Mouse (Mus musculus): Measurements from ENCODE around the gene Slc17a5. TPM values are rescaled to one million over a fixed set of nuclear protein-coding genes. Genes with fewer than 3 reads are reported as not detected.

The Slc17a5 gene
- polyA plus RNA-seq, 1 experiment from 2014 or later = 22.7 TPM

GRCm38 (mm10) chr9:78557041-78557440, 30.8 kb downstream of the Slc17a5 start:
- Histone ChIP-seq H3K9ac (no peak overlapping the region), H3K36me3 (peaks cover 30% of the 10 kb centered on the region), H3K4me1 (no peaks in the 10 kb centered on the region), H3K4me3 (no peak overlapping the region), H3K4me2 (no peak overlapping the region), H3K27ac (no peak overlapping the region), H3K27me3 (no peaks in the 10 kb centered on the region), H3K9me3 (no peaks in the 10 kb centered on the region)
- ATAC-seq (ENCODE audit: insufficient number of reproducible peaks, insufficient read depth, low FRiP score, low TSS enrichment, low read depth) = no peak
- WGBS = 84% methylated on average over 1 of the region's 1 CpGs

DNA sequence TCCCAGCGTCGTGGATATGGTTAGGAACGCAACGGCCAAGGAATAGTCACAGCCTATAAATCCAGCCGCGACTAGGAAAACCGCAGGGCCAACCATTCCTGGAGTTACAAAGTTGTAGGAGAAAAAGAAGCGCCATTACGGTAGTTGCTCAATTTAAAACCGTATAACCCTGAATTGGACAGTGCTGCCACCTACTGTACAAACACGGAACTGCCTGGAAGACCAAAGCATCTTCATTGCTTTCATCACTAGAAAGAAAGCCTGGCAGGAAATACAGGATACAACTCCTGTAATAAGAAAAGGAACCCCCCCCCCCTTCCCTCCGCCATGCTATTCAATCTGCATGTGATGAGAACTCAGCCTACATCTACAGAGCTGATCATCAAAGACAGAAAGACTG, 34.9 kb downstream of the Slc17a5 start:
- peaks cover 39% of the 10 kb centered on the region for H3K36me3 ChIP-seq
- 43% methylated on average over 12 of the region's 12 CpGs for WGBS
- ATAC-seq (ENCODE audit: insufficient number of reproducible peaks, insufficient read depth, low FRiP score, low TSS enrichment, low read depth) = no peak

DNA sequence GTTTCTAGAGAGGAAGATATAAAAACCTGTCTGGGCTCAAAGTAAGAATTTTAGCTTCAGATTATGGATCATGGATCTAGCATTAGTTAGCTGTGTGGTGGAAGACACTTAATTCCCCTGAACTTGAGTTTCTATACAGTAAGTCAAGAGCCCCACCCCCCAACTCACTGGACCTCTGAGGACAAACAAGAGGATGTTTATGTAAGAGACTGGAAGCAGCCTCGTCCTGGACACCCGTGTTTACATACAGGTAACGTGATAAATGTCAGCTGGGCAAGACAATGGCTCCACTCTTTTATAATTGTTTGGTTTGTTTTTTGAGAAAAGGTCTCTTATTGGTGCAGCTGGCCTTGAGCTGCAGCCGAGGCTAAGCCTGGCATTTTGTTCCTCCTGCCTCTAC, 36.1 kb downstream of the Slc17a5 start:
- peaks cover 33% of the 10 kb centered on the region for H3K36me3 ChIP-seq
- 67% methylated on average over 4 of the region's 4 CpGs for WGBS
- no peak overlapping the region for H3K4me2 ChIP-seq
- H3K27ac ChIP-seq = no peak overlapping the region
- no peak overlapping the region for H3K9ac ChIP-seq
- no peaks in the 10 kb centered on the region for H3K27me3 ChIP-seq
- no peaks in the 10 kb centered on the region for H3K4me1 ChIP-seq
- ATAC-seq (ENCODE audit: insufficient number of reproducible peaks, insufficient read depth, low FRiP score, low TSS enrichment, low read depth) = no peak
- H3K9me3 ChIP-seq = no peaks in the 10 kb centered on the region; the same call in 1 of the 2 replicates
- no peak overlapping the region for H3K4me3 ChIP-seq

More for the DNA sequence above, 34.9 kb downstream of the Slc17a5 start:
- no peak overlapping the region for H3K4me2 ChIP-seq
- H3K9ac ChIP-seq = no peak overlapping the region
- H3K27ac ChIP-seq = no peak overlapping the region
- no peaks in the 10 kb centered on the region for H3K4me1 ChIP-seq
- no peaks in the 10 kb centered on the region for H3K9me3 ChIP-seq
- no peak overlapping the region for H3K4me3 ChIP-seq
- no peaks in the 10 kb centered on the region for H3K27me3 ChIP-seq

DNA sequence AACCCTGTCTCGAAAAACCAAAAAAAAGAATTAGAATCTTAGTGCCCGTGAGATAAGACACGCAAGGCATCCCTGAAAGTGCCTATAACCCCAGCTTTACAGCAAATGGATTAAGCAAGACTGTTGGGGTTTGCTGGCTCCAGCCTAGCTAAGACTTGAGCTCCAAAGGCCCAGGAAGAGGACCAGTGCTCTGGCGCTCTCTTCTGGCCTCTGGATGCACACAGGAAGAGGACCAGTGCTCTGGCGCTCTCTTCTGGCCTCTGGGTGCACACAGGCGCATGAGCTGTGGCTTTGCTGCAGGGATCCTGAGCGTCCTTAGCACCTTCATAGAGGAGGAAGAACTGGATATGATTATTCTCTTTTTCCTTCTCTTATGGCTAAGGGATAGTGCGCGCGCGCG, 40.1 kb downstream of the Slc17a5 start:
- no peaks in the 10 kb centered on the region; the same call in 1 of the 2 replicates for H3K9me3 ChIP-seq
- no peaks in the 10 kb centered on the region for H3K4me1 ChIP-seq
- 85% methylated on average over 12 of the region's 12 CpGs for WGBS
- no peak overlapping the region for H3K4me2 ChIP-seq
- H3K27me3 ChIP-seq = no peaks in the 10 kb centered on the region
- no peak overlapping the region for H3K9ac ChIP-seq
- peaks cover 34% of the 10 kb centered on the region for H3K36me3 ChIP-seq
- H3K27ac ChIP-seq = no peak overlapping the region
- H3K4me3 ChIP-seq = no peak overlapping the region
- ATAC-seq (ENCODE audit: insufficient number of reproducible peaks, insufficient read depth, low FRiP score, low TSS enrichment, low read depth) = no peak

- no peak for ATAC-seq (ENCODE audit: insufficient number of reproducible peaks, insufficient read depth, low FRiP score, low TSS enrichment, low read depth)
- 72% methylated on average over 7 of the region's 7 CpGs for WGBS
- Histone ChIP-seq H3K4me1 (no peaks in the 10 kb centered on the region), H3K4me3 (no peak overlapping the region), H3K36me3 (peaks cover 27% of the 10 kb centered on the region), H3K9me3 (no peaks in the 10 kb centered on the region; the same call in 1 of the 2 replicates), H3K4me2 (no peak overlapping the region), H3K9ac (no peak overlapping the region), H3K27me3 (no peaks in the 10 kb centered on the region), H3K27ac (no peak overlapping the region)
Observed at GRCm38 (mm10) chr9:78546944-78547343, 40.9 kb downstream of the Slc17a5 start.

DNA sequence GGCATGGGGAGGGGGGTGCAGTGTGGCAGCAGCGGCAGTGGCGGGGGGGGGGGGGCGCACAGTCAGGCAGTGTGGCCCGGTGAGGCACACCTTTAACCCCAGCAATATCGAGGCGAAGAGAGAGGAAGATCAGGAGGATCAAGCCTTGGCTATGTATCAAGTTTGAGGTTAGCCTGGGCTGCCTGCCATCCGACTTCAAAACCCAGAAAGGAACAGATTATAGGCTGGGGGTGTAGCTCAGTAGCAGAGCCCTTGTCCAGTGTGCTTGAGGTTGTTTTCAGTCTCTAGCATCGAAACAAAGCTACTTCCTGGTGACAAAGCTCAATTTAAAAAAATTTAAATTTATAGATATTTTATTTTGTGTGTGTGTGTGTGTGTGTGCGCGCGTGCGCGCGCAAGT, 46.1 kb downstream of the Slc17a5 start:
- Histone ChIP-seq H3K27ac (no peak overlapping the region), H3K4me3 (no peak overlapping the region), H3K36me3 (peaks cover 25% of the 10 kb centered on the region; the same call in 1 of the 2 replicates), H3K4me1 (no peaks in the 10 kb centered on the region), H3K9ac (no peak overlapping the region), H3K27me3 (no peaks in the 10 kb centered on the region), H3K4me2 (no peak overlapping the region), H3K9me3 (no peaks in the 10 kb centered on the region)
- WGBS = 93% methylated on average over 13 of the region's 14 CpGs
- ATAC-seq (ENCODE audit: insufficient number of reproducible peaks, insufficient read depth, low FRiP score, low TSS enrichment, low read depth) = no peak

DNA sequence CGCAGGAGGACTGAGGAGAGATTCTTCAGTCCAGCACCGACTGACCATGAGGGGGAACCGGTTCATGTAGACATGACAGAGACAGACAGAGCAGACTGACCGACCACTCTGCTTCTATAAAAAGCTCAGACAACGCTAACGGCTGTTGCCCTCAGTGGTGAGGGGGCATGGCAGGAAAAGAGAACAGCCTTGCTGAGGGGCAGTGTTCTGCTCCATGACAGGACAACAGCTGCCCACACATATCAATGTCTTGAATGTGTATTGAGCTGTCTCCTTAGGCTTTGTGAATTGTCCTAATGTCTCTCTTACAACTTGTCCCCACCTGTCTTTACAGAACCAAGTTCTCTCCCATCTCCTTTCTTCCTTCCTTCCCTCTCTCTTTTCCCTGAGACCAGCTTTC, 49.4 kb downstream of the Slc17a5 start:
- Histone ChIP-seq H3K4me1 (0 out of 2 replicates have a peak, but pooled peaks cover under 1% of the 10 kb centered on the region), H3K4me3 (no peak overlapping the region), H3K9ac (no peak overlapping the region), H3K36me3 (peaks cover 20% of the 10 kb centered on the region; the same call in 1 of the 2 replicates), H3K27me3 (no peaks in the 10 kb centered on the region), H3K4me2 (no peak overlapping the region), H3K27ac (no peak overlapping the region), H3K9me3 (no peaks in the 10 kb centered on the region)
- no peak for ATAC-seq (ENCODE audit: insufficient number of reproducible peaks, insufficient read depth, low FRiP score, low TSS enrichment, low read depth)
- WGBS = 60% methylated on average over 6 of the region's 6 CpGs

GRCm38 (mm10) chr9:78537154-78537873, 50.5 kb downstream of the Slc17a5 start:
- WGBS = 85% methylated on average over 9 of the region's 9 CpGs

GRCm38 (mm10) chr9:78534606-78535005, 53.2 kb downstream of the Slc17a5 start:
- no peaks in the 10 kb centered on the region for H3K27me3 ChIP-seq
- ATAC-seq (ENCODE audit: insufficient number of reproducible peaks, insufficient read depth, low FRiP score, low TSS enrichment, low read depth) = no peak
- H3K4me2 ChIP-seq = no peak overlapping the region
- peaks cover 13% of the 10 kb centered on the region for H3K4me1 ChIP-seq
- H3K27ac ChIP-seq = no peak overlapping the region
- WGBS = 88% methylated on average over 7 of the region's 7 CpGs
- H3K9me3 ChIP-seq = no peaks in the 10 kb centered on the region
- no peak overlapping the region for H3K4me3 ChIP-seq
- peaks cover 9% of the 10 kb centered on the region; the same call in 1 of the 2 replicates for H3K36me3 ChIP-seq
- H3K9ac ChIP-seq = no peak overlapping the region

More at GRCm38 (mm10) chr9:78537154-78537873, 50.5 kb downstream of the Slc17a5 start:
- H3K4me2 ChIP-seq = no peak overlapping the region
- no peaks in the 10 kb centered on the region for H3K27me3 ChIP-seq
- no peak overlapping the region for H3K27ac ChIP-seq
- no peaks in the 10 kb centered on the region for H3K9me3 ChIP-seq
- H3K4me3 ChIP-seq = no peak overlapping the region
- no peak for ATAC-seq (ENCODE audit: insufficient number of reproducible peaks, insufficient read depth, low FRiP score, low TSS enrichment, low read depth)
- peaks cover 6% of the 10 kb centered on the region for H3K4me1 ChIP-seq
- H3K36me3 ChIP-seq = peaks cover 20% of the 10 kb centered on the region; the same call in 1 of the 2 replicates
- H3K9ac ChIP-seq = no peak overlapping the region

DNA sequence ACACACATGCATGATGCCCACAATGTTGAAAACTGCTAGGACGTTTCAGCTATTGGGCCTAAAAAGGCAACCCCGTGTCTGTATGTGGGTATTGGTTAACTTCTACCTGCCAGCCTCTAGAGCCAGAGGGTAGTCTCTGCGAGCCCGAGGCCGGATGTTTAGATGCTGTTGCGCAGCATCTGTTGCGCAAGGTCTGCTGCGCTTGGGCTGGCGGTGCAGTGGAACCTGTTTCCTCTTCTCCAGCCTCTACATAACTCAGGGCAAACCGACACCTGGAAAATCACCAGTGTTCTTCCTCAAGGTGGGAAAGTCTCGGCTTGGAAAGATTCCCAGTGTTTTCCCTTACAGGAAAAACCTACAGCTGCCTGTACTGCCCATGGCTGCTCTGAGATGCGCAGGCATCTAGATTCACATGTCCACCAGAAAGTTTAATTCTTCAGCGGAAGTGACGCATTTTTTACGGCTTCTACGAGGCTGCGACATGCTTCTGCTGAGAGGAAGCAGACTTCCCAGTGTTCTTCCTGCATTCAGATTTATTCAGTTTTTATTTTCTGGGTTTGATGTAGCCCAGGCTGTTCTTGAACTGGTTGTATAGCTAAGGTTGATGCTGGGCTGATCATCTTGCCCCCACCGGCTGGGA, 54.4 kb downstream of the Slc17a5 start:
- Histone ChIP-seq H3K4me3 (no peak overlapping the region), H3K4me2 (no peak overlapping the region), H3K4me1 (peaks cover 13% of the 10 kb centered on the region), H3K9ac (no peak overlapping the region), H3K27me3 (no peaks in the 10 kb centered on the region), H3K36me3 (peaks cover 7% of the 10 kb centered on the region; the same call in 1 of the 2 replicates), H3K27ac (no peak overlapping the region), H3K9me3 (no peaks in the 10 kb centered on the region)
- 80% methylated on average over 18 of the region's 18 CpGs for WGBS
- no peak for ATAC-seq (ENCODE audit: insufficient number of reproducible peaks, insufficient read depth, low FRiP score, low TSS enrichment, low read depth)

DNA sequence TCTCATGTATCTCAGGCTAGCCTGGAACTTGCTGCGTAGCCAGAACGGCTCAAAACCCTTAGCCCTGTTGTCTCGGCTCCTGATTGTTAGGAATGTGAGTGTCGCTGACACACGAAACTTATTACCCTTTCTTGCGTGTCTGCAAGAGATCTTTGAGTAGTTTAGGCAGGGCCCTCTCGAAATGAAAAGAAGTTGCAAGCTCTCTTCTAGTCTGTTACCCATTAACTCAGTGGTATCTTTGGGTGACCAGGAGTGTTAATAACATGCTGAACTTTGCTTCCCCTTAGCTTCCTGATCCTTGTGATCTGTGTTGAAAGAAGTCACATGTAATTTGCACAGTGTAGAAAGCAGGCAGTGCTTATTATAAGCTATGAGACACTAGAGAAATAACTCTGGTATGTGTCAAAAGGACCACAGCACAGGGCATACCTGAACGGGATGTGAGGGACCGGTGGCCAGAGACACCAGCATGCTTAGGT, 55.5 kb downstream of the Slc17a5 start:
- H3K36me3 ChIP-seq = 0 out of 2 replicates have a peak, but pooled peaks cover 4% of the 10 kb centered on the region
- no peak for ATAC-seq (ENCODE audit: insufficient number of reproducible peaks, insufficient read depth, low FRiP score, low TSS enrichment, low read depth)
- H3K27ac ChIP-seq = 0 out of 2 replicates have a peak overlapping the region, but pooled peaks have one; percentile 16
- WGBS = 31% methylated on average over 9 of the region's 9 CpGs
- peaks cover 18% of the 10 kb centered on the region for H3K4me1 ChIP-seq
- H3K4me3 ChIP-seq = no peak overlapping the region
- no peak overlapping the region for H3K4me2 ChIP-seq
- no peaks in the 10 kb centered on the region for H3K27me3 ChIP-seq
- H3K9ac ChIP-seq = 0 out of 2 replicates have a peak overlapping the region, but pooled peaks have one; percentile 36
- no peaks in the 10 kb centered on the region for H3K9me3 ChIP-seq

All from embryonic facial prominence, embryonic 13.5 days (tissue).